Mouse (Mus musculus) embryonic facial prominence, embryonic 14.5 days (tissue): ENCODE results near the gene Kcng4. TPM values are rescaled to one million over a fixed set of nuclear protein-coding genes. Genes with fewer than 3 reads are reported as not detected.
A peak's percentile ranks its signal among the peaks of the same experiment; 100 is the strongest.

Experiments used
- ATAC-seq: fragments of 200-750 bp; cut with Nextera tagmentation; 2 replicates; pipeline ENCODE4 v1.8.0; 2017; ENCODE audit warnings: low read depth, moderate number of reproducible peaks, moderate TSS enrichment
- DNase-seq: peaks from one replicate; pipeline ENCODE4 v3.0.0-alpha.2; 2015; ENCODE audit warnings: low spot score
- H3K27ac ChIP-seq: fragments of 300-500 bp; sonication (generic); replicated peaks from 2 replicates; pipeline ENCODE4 v1.5.1; 2014; ENCODE audit warnings: low read depth, mild to moderate bottlenecking, low read length, moderate library complexity
- H3K27me3 ChIP-seq: fragments of 300-500 bp; sonication (generic); replicated peaks from 2 replicates; pipeline ENCODE4 v1.6.1; 2014; ENCODE audit warnings: low read length; ENCODE audit not compliant: control insufficient read depth, insufficient read depth
- H3K36me3 ChIP-seq: fragments of 300-500 bp; sonication (generic); 2 replicates; pipeline ENCODE4 v1.6.1; 2014; ENCODE audit warnings: low read length, mixed read lengths; ENCODE audit not compliant: control insufficient read depth, insufficient read depth
- H3K4me1 ChIP-seq: fragments of 300-500 bp; sonication (generic); 2 replicates; pipeline ENCODE4 v1.6.1; 2014; ENCODE audit warnings: antibody characterized with exemption, low read length; ENCODE audit not compliant: control insufficient read depth, insufficient read depth
- H3K4me2 ChIP-seq: fragments of 300-500 bp; sonication (generic); 2 replicates; pipeline ENCODE4 v1.6.1; 2014; ENCODE audit warnings: low read depth, mild to moderate bottlenecking, low read length, moderate library complexity, mixed read lengths
- H3K4me3 ChIP-seq: fragments of 300-500 bp; sonication (generic); 2 replicates; pipeline ENCODE4 v1.5.1; 2014; ENCODE audit warnings: low read depth, mild to moderate bottlenecking, low read length
- H3K9ac ChIP-seq: fragments of 300-500 bp; sonication (generic); 2 replicates; pipeline ENCODE4 v1.6.1; 2014; ENCODE audit warnings: low read depth, mild to moderate bottlenecking, low read length, moderate library complexity, mixed read lengths
- H3K9me3 ChIP-seq: fragments of 300-500 bp; sonication (generic); 2 replicates; pipeline ENCODE4 v1.6.1; 2016; ENCODE audit warnings: low read length; ENCODE audit not compliant: control insufficient read depth
- WGBS: fragments of 180-500 bp; shearing (Covaris S2); extraction: QIAGEN DNeasy Blood & Tissue Kit; methylation state at CpG from one replicate; pipeline ENCODE4 v1.1.7; 2014; 5-methylcytosine and 5-hydroxymethylcytosine counted together
- polyA plus RNA-seq: library from polyadenylated mRNA; unstranded; fragments of >200 nt; fragmentation: Nextera tagmentation; extraction: Ambion mirVana; gene quantifications from 2 replicates; pipeline ENCODE4 v1.2.1, GENCODE M21; 2014

Gene Kcng4
- polyA plus RNA-seq, 1 experiment from 2014 or later = 0.28 TPM

- WGBS = 92% methylated on average over 4 of the region's 4 CpGs
- no peaks in the 10 kb centered on the region for H3K36me3 ChIP-seq
- no peak overlapping the region for H3K4me2 ChIP-seq
- DNase-seq (no peak), ATAC-seq (no peak)
- H3K9ac ChIP-seq = no peak overlapping the region
- no peaks in the 10 kb centered on the region for H3K4me1 ChIP-seq
- no peaks in the 10 kb centered on the region for H3K9me3 ChIP-seq
- H3K27me3 ChIP-seq = no peaks in the 10 kb centered on the region
- H3K27ac ChIP-seq = no peak overlapping the region
- no peak overlapping the region for H3K4me3 ChIP-seq
Observed at GRCm38 (mm10) chr8:119616811-119617210, 18.7 kb downstream of the Kcng4 start.

GRCm38 (mm10) chr8:119616358-119616757 is 19.1 kb downstream of the Kcng4 start:
- no peak overlapping the region for H3K4me3 ChIP-seq
- DNase-seq (no peak), ATAC-seq (no peak)
- H3K27me3 ChIP-seq = no peaks in the 10 kb centered on the region
- no peaks in the 10 kb centered on the region for H3K36me3 ChIP-seq
- 70% methylated on average over 5 of the region's 7 CpGs for WGBS
- H3K27ac ChIP-seq = no peak overlapping the region
- H3K9ac ChIP-seq = no peak overlapping the region
- no peaks in the 10 kb centered on the region for H3K9me3 ChIP-seq
- no peak overlapping the region for H3K4me2 ChIP-seq
- H3K4me1 ChIP-seq = no peaks in the 10 kb centered on the region

- ATAC-seq = no peak
- no peak overlapping the region for H3K27ac ChIP-seq
- no peaks in the 10 kb centered on the region for H3K36me3 ChIP-seq
- no peaks in the 10 kb centered on the region for H3K4me1 ChIP-seq
- H3K4me2 ChIP-seq = no peak overlapping the region
- no peaks in the 10 kb centered on the region for H3K27me3 ChIP-seq
- no peaks in the 10 kb centered on the region for H3K9me3 ChIP-seq
- no peak overlapping the region for H3K9ac ChIP-seq
- WGBS = 55% methylated on average over 12 of the region's 14 CpGs
- DNase-seq = no peak
- no peak overlapping the region for H3K4me3 ChIP-seq
Observed at GRCm38 (mm10) chr8:119615096-119615495, 20.4 kb downstream of the Kcng4 start.

GRCm38 (mm10) chr8:119612471-119612870 is 23.0 kb downstream of the Kcng4 start, which contains the start of gene Adad2:
Gene Adad2 (plus strand): TSS chr8:119612747.
- H3K9me3 ChIP-seq = peaks cover 4% of the 10 kb centered on the region; the same call in 1 of the 2 replicates
- H3K36me3 ChIP-seq = no peaks in the 10 kb centered on the region
- no peak within 1 kb of the TSS for H3K27ac ChIP-seq
- no peak within 1 kb of the TSS for H3K4me3 ChIP-seq
- no peak within 1 kb of the TSS for H3K9ac ChIP-seq
- ATAC-seq = no peak
- no peaks in the 10 kb centered on the region for H3K27me3 ChIP-seq
- no peak within 1 kb of the TSS for H3K4me2 ChIP-seq
- no peaks in the 10 kb centered on the region for H3K4me1 ChIP-seq
- DNase-seq = no peak
- 79% methylated on average over 26 of the region's 26 CpGs for WGBS

GRCm38 (mm10) chr8:119606224-119606623 is 29.3 kb downstream of the Kcng4 start:
- peaks cover 4% of the 10 kb centered on the region; the same call in 1 of the 2 replicates for H3K9me3 ChIP-seq
- no peak overlapping the region for H3K27ac ChIP-seq
- no peak for DNase-seq
- no peak overlapping the region for H3K4me2 ChIP-seq
- peaks cover 4% of the 10 kb centered on the region; the same call in 1 of the 2 replicates for H3K4me1 ChIP-seq
- no peak overlapping the region for H3K4me3 ChIP-seq
- H3K36me3 ChIP-seq = peaks cover 16% of the 10 kb centered on the region; the same call in 1 of the 2 replicates
- 84% methylated on average over 2 of the region's 2 CpGs for WGBS
- H3K9ac ChIP-seq = no peak overlapping the region
- no peak for ATAC-seq
- no peaks in the 10 kb centered on the region for H3K27me3 ChIP-seq

GRCm38 (mm10) chr8:119604996-119605395 is 30.5 kb downstream of the Kcng4 start, which contains the start of gene Taf1c:
Gene Taf1c (minus strand): TSS chr8:119605222.
- Histone ChIP-seq H3K9ac (peak within 1 kb of the TSS; percentile 83), H3K27ac (no peak within 1 kb of the TSS), H3K9me3 (peaks cover 4% of the 10 kb centered on the region; the same call in 1 of the 2 replicates), H3K4me3 (peak within 1 kb of the TSS; percentile 74), H3K4me2 (peak within 1 kb of the TSS; percentile 77), H3K4me1 (peaks cover 4% of the 10 kb centered on the region; the same call in 1 of the 2 replicates), H3K27me3 (no peaks in the 10 kb centered on the region), H3K36me3 (peaks cover 27% of the 10 kb centered on the region)
- ATAC-seq = peak; percentile 89
- 1% methylated on average over 23 of the region's 23 CpGs for WGBS
- peak; percentile 96 for DNase-seq

- Histone ChIP-seq H3K4me3 (peak overlapping the region; percentile 74), H3K27ac (no peak overlapping the region), H3K36me3 (peaks cover 33% of the 10 kb centered on the region), H3K9ac (peak overlapping the region; percentile 83), H3K4me2 (peak overlapping the region; percentile 77), H3K9me3 (peaks cover 4% of the 10 kb centered on the region; the same call in 1 of the 2 replicates), H3K4me1 (peaks cover 4% of the 10 kb centered on the region; the same call in 1 of the 2 replicates), H3K27me3 (no peaks in the 10 kb centered on the region)
- ATAC-seq = no peak
- 40% methylated on average over 12 of the region's 12 CpGs for WGBS
- DNase-seq = no peak
Observed at GRCm38 (mm10) chr8:119604398-119604803, 31.1 kb downstream of the Kcng4 start.

- no peak for ATAC-seq
- Histone ChIP-seq H3K27ac (no peak overlapping the region), H3K9ac (peak overlapping the region; percentile 83), H3K4me3 (peak overlapping the region; percentile 74), H3K9me3 (no peaks in the 10 kb centered on the region; the same call in 1 of the 2 replicates), H3K27me3 (no peaks in the 10 kb centered on the region), H3K36me3 (peaks cover 39% of the 10 kb centered on the region), H3K4me2 (peak overlapping the region; percentile 77; the same call in 1 of the 2 replicates), H3K4me1 (peaks cover 4% of the 10 kb centered on the region; the same call in 1 of the 2 replicates)
- no peak for DNase-seq
- WGBS = 92% methylated on average over 4 of the region's 4 CpGs
Observed at GRCm38 (mm10) chr8:119603771-119604170, 31.7 kb downstream of the Kcng4 start.

GRCm38 (mm10) chr8:119591456-119591855 is 44.0 kb downstream of the Kcng4 start:
- no peaks in the 10 kb centered on the region for H3K27me3 ChIP-seq
- no peak overlapping the region for H3K27ac ChIP-seq
- 79% methylated on average over 7 of the region's 7 CpGs for WGBS
- no peak overlapping the region for H3K9ac ChIP-seq
- H3K9me3 ChIP-seq = no peaks in the 10 kb centered on the region
- ATAC-seq (no peak), DNase-seq (no peak)
- 0 out of 2 replicates have a peak, but pooled peaks cover under 1% of the 10 kb centered on the region for H3K36me3 ChIP-seq
- H3K4me2 ChIP-seq = no peak overlapping the region
- H3K4me1 ChIP-seq = no peaks in the 10 kb centered on the region
- H3K4me3 ChIP-seq = no peak overlapping the region
